Mouse (Mus musculus): ENCODE results near the gene Card9.

- TF ChIP-seq POLR2A (IDR thresholded peaks at IDR 0.05; ENCODE audit: borderline replicate concordance, extremely low read depth, low read depth, low read length) (no peak), CTCF (IDR thresholded peaks at IDR 0.05; ENCODE audit: insufficient read depth, low read length) (no peak)
Measured at GRCm38 (mm10) chr2:26352291-26352910, 8.3 kb downstream of the Card9 start.

Measured in lung, adult 2 months (tissue).